Mouse (Mus musculus) Patski (cell line): ENCODE data around the gene Ms4a13. TPM values are rescaled to one million over a fixed set of nuclear protein-coding genes. Genes with fewer than 3 reads are reported as not detected.
"Not testable (repeated sequence)": the region's sequence is repeated elsewhere in the genome, so short reads cannot be mapped to it uniquely, and the experiment has no call there.

Experiments used
- ATAC-seq: fragments of 100-300 bp; one replicate; pipeline ENCODE4 v1.8.0; 2021
- CTCF ChIA-PET: fragments of 350-600 bp; sonication (Branson Sonifier 250); formaldehyde crosslinking; loops from one replicate; lab custom pipeline; 2022; ENCODE audit warnings: inconsistent platforms; lab: Charles Lee
- POLR2A ChIA-PET: fragments of 350-600 bp; sonication (Branson Sonifier 250); formaldehyde crosslinking; loops from one replicate; lab custom pipeline; 2022; ENCODE audit warnings: antibody characterized with exemption, inconsistent platforms; lab: Charles Lee
- DNase-seq: peaks from one replicate; pipeline ENCODE4 v3.0.0-alpha.2; 2011; ENCODE audit warnings: low read depth, low spot score
- H3K27me3 ChIP-seq: fragments of 371-371 bp; one replicate; pipeline ENCODE4 v1.5.1; 2021
- CTCF ChIP-seq: fragments of 100-300 bp; IDR thresholded peaks from one replicate; pipeline ENCODE4 v1.5.1; 2021
- in situ Hi-C: fragments of 300-500 bp; cut with MboI; formaldehyde crosslinking; loops from 3 replicates; pipeline ENCODE4 v1.11.1; 2018; ENCODE audit warnings: low pct_unique_long_range_greater_than_20kb, mixed read lengths
- polyA plus RNA-seq: library from polyadenylated mRNA; unstranded; gene quantifications from one replicate; pipeline ENCODE4 v1.2.3, GENCODE M21; 2021

Gene Ms4a13
- not detected for polyA plus RNA-seq

GRCm38 (mm10) chr19:11196546-11196945 is at the start of gene Ms4a13:
Ms4a13 (minus strand) TSS chr19:11196737.
- in situ Hi-C loops: no loop called here
- POLR2A ChIA-PET: no interaction called here
- peaks cover 15% of the 10 kb centered on the region for H3K27me3 ChIP-seq
- CTCF ChIA-PET: no interaction called here
- TF ChIP-seq CTCF: no peak
- no peak for ATAC-seq
- DNase-seq: no peak

GRCm38 (mm10) chr19:11244230-11244629 is 47.7 kb upstream of the Ms4a13 start:
- in situ Hi-C loops: no loop called here
- no peak for ATAC-seq
- no peak for DNase-seq
- H3K27me3 ChIP-seq: peaks cover 16% of the 10 kb centered on the region
- ChIA-PET CTCF (no interaction called here), POLR2A (no interaction called here)
- no peak for TF ChIP-seq CTCF

GRCm38 (mm10) chr19:11242560-11242959 is 46.0 kb upstream of the Ms4a13 start:
- in situ Hi-C loops: no loop called here
- DNase-seq (no peak), ATAC-seq (no peak)
- TF ChIP-seq CTCF: no peak
- peaks cover 16% of the 10 kb centered on the region for H3K27me3 ChIP-seq
- ChIA-PET POLR2A (no interaction called here), CTCF (no interaction called here)

- in situ Hi-C loops: no loop called here
- CTCF ChIA-PET: no interaction called here
- POLR2A ChIA-PET: no interaction called here
- ATAC-seq (no peak), DNase-seq (no peak)
- TF ChIP-seq CTCF: no peak
- peaks cover 14% of the 10 kb centered on the region for H3K27me3 ChIP-seq
Observed at GRCm38 (mm10) chr19:11235820-11236219, 39.3 kb upstream of the Ms4a13 start.

GRCm38 (mm10) chr19:11234921-11235735 is 38.6 kb upstream of the Ms4a13 start:
- no peak for TF ChIP-seq CTCF
- in situ Hi-C loops: no loop called here
- ATAC-seq (no peak), DNase-seq (no peak)
- POLR2A ChIA-PET: no interaction called here
- CTCF ChIA-PET: no interaction called here
- peaks cover 17% of the 10 kb centered on the region for H3K27me3 ChIP-seq

GRCm38 (mm10) chr19:11234244-11234643 is 37.7 kb upstream of the Ms4a13 start:
- CTCF ChIA-PET: no interaction called here
- in situ Hi-C loops: no loop called here
- DNase-seq (no peak), ATAC-seq (no peak)
- H3K27me3 ChIP-seq: peaks cover 21% of the 10 kb centered on the region
- no peak for TF ChIP-seq CTCF
- POLR2A ChIA-PET: no interaction called here

GRCm38 (mm10) chr19:11232348-11232747 is 35.8 kb upstream of the Ms4a13 start, which contains the start of gene Ms4a12:
Ms4a12 (minus strand) TSS chr19:11232448.
- in situ Hi-C loops: no loop called here
- ChIA-PET POLR2A (no interaction called here), CTCF (no interaction called here)
- ATAC-seq (no peak), DNase-seq (no peak)
- H3K27me3 ChIP-seq: peaks cover 22% of the 10 kb centered on the region
- no peak for TF ChIP-seq CTCF

GRCm38 (mm10) chr19:11192552-11192951 is 4.0 kb downstream of the Ms4a13 start:
- POLR2A ChIA-PET: no interaction called here
- CTCF ChIA-PET: no interaction called here
- DNase-seq (no peak), ATAC-seq (no peak)
- peaks cover 27% of the 10 kb centered on the region for H3K27me3 ChIP-seq
- no peak for TF ChIP-seq CTCF
- in situ Hi-C loops: no loop called here

GRCm38 (mm10) chr19:11184121-11184520 is 12.4 kb downstream of the Ms4a13 start:
- in situ Hi-C loops: no loop called here
- no peak for ATAC-seq
- CTCF ChIA-PET: no interaction called here
- H3K27me3 ChIP-seq: peaks cover 23% of the 10 kb centered on the region
- POLR2A ChIA-PET: no interaction called here
- DNase-seq: no peak
- TF ChIP-seq CTCF: peak; percentile 44

GRCm38 (mm10) chr19:11177464-11177863 is 19.1 kb downstream of the Ms4a13 start:
- CTCF ChIA-PET: no interaction called here
- POLR2A ChIA-PET: no interaction called here
- H3K27me3 ChIP-seq: peaks cover 12% of the 10 kb centered on the region
- no peak for ATAC-seq
- no peak for DNase-seq
- in situ Hi-C loops: no loop called here
- TF ChIP-seq CTCF: no peak

- ATAC-seq: no peak
- TF ChIP-seq CTCF: peak; percentile 40
- ChIA-PET POLR2A (no interaction called here), CTCF (no interaction called here)
- DNase-seq: no peak
- H3K27me3 ChIP-seq: peaks cover 69% of the 10 kb centered on the region
- in situ Hi-C loops: no loop called here
Observed at GRCm38 (mm10) chr19:11165172-11165571, 31.4 kb downstream of the Ms4a13 start, which contains the start of gene 1700025F22Rik. 1700025F22Rik (minus strand) TSS chr19:11165320.

GRCm38 (mm10) chr19:11157890-11158289 is 38.6 kb downstream of the Ms4a13 start:
- H3K27me3 ChIP-seq: peaks cover 31% of the 10 kb centered on the region
- ATAC-seq, POLR2A ChIA-PET, in situ Hi-C loops, DNase-seq, CTCF ChIA-PET: not testable (repeated sequence)
